Mouse (Mus musculus): ENCODE measurements around the gene Wnt1.

Wnt1 gene

DNA sequence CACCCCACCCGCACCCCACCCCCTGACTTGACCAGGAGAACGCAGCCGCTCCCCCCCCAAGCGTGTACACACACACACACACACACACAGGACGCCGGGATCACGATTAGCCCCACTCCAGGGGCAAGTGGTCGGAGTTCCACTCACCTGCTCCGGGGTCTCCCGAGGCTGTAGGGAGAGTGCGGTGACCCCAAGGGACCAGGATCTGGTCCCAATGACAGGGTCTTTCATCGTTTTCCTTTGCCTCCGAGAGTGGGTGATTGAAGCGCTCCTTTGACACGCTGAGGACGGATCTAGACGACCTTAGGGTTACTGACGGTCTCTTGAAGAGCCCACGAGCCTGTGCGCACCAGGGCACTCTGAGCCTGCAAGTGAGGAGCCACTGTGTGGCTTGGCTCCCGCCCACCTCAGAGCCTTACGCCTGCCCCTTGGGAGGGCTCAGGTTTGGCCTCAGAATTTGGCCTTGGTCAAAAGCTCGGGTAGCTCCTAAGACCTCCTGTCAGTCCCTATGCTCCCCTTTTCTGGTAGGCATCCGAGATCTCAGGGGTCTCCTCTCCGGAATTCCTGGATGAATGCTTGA, 11.4 kb upstream of the Wnt1 start:
- DNase-seq = no peak

DNA sequence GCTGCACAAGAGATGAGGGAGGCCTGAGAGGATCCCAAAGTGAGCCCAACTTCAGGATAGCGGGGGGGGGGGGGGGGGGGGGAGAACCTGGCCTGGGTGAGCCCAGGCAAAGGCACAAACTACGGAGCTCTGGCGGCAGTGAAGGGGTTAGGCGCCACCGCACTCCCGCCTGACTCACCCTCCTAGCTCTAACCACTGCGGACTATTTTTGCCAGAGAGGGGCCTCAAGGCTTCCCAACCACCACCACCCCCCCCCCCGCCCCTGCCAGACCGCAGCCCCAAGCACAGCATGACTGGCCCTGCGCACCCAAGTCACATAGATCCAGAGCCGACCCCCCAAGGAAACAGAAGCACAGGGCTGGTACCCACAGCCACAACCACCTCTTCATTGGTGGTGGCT, 10.9 kb upstream of the Wnt1 start:
- DNase-seq = no peak

DNA sequence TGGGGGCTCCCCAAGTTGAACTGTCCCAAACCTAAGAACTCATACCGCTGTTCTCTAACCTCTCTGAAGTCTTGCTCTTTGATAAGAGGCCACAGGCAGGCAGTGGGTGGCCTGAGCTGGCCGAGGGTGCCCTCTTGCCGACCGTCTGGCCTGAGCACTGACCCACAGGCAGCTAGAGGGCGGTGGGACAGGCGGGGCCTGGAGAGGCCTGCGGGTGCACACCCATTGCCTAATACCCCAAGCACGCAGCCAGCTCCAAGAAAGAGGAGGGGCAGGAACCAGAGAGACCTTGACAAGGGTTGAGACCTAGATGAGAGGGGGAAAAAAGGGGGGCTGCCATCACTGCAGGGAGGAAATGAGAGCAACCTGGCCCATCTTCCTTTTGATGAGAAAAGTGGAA, 9.6 kb upstream of the Wnt1 start:
- DNase-seq = peak; percentile 96

DNA sequence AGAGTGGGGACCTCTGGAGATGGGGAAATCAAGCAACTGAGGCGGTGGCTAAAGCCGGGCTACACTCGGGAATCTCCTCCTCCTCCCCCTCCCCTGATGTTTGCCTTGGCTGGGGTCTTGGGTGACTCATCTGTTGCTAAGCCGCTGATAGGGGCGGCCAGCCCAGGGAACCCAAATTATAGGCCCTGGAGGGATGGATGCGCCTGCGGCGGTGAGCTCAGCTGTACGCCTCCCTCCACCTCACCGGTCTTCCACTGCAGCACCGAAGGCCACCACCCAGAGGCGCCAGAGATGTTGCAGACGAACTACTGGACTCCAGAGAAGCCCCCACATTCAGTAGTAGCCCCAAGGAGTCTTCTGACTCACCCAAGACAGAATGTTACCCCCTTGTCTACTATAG, 9.1 kb upstream of the Wnt1 start:
- DNase-seq = peak; percentile 96

DNA sequence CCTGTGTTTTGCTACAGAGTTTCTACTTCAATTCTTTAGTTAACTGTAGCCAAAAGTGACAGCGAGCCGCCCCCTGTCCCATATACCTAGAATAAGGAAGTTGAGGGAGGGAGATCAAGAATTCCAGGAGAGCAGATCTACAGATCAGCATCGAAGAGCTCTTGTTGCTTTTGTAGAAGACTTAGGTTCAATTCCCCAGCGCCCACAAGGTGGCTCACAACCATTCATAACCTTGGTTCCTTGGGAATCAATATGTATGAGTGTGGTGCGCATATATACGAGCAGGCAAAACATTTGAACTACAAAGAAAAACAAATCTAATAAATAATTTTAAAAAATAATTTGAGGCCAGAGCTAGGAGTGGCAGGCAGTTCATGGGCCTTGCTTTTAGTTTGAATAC, 8.5 kb upstream of the Wnt1 start:
- no peak for DNase-seq

DNA sequence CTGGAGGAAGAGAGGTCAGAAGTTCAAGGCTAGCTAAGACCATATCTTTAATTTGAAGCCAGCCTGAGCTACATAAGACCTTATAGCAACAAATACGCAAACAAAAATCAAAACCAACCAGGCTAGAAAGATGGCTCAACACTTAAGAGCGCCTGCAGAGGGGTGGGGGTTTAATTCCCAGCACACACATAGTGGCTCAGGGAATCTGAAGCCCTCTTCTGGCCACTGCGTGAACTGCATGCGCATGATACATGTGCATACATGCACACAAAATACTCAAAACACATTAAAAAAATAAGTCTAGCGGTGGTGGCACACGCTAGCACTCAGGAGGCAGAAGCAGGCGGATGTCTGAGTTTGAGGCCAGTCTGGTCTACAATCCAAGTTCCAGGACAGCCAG, 3.9 kb upstream of the Wnt1 start:
- no peak for DNase-seq

DNA sequence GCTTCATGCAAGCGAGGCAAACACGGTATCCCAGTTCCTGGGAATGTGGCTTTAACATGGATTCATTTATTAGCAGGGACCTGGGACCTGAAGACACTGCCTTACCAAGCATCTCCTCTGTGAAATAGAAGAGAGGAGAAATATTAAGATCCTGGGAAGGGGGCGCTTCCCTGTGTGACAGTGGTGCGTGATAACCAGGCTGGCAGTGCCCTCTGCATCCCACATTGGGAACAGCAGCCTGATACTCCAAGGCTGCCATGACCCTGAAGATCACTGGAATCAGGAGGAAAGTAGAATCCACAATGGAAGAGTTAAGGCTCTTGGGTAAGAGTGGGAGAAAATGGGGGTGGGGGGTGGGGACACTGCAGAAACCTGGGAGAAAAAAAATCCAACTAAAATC, 1.7 kb upstream of the Wnt1 start:
- DNase-seq = no peak

DNA sequence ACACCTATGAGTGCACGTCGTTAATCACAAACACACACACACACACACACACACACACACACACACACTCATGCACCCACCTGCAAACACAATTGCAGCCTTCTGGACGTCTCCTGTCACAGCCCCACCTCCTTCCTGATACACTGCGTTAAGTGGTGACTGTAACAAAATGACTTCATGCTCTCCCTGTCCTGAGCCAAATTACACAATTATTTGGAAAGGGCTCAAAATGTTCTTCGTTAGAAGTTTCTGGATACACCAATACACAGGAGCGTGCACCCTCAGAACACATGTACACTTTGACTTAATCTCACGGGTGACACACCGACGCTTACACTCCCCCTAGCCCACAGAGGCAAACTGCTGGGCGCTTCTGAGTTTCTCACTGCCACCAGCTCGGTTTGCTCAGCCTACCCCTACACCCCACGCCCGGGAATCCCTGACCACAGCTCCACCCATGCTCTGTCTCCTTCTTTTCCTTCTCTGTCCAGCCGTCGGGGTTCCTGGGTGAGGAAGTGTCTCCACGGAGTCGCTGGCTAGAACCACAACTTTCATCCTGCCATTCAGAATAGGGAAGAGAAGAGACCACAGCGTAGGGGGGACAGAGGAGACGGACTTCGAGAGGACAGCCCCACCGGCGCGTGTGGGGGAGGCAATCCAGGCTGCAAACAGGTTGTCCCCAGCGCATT, 541 bp upstream of the Wnt1 start:
- DNase-seq = no peak

DNA sequence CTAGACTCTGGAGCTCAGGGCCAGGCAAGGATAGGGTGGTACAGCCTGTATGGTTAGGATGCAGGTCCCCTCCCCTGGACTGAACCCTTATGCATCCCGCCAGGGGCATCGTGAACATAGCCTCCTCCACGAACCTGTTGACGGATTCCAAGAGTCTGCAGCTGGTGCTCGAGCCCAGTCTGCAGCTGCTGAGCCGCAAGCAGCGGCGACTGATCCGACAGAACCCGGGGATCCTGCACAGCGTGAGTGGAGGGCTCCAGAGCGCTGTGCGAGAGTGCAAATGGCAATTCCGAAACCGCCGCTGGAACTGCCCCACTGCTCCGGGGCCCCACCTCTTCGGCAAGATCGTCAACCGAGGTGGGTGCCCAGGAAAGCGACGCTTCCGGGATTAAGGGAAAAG, 1.1 kb downstream of the Wnt1 start:
- no peak for DNase-seq

DNA sequence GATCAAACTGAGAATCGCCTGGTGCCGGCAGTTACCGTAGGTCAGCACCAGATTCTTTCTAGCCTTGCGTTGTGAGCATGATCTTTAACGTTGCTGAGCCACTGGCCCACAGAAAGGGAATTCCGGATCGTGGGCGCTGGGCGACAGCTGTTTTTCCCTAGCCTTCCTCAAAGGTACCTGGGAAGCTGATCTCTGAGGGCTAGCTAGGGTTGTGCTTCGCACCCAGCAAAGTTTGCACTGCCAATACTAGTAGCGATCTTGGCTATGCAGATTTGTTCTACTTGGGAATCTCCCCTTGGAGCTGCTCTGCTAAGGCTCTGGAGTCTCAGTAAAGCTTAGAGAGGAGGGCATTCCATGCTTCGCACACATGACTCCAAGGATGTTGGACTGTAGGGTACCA, 1.6 kb downstream of the Wnt1 start:
- no peak for DNase-seq

DNA sequence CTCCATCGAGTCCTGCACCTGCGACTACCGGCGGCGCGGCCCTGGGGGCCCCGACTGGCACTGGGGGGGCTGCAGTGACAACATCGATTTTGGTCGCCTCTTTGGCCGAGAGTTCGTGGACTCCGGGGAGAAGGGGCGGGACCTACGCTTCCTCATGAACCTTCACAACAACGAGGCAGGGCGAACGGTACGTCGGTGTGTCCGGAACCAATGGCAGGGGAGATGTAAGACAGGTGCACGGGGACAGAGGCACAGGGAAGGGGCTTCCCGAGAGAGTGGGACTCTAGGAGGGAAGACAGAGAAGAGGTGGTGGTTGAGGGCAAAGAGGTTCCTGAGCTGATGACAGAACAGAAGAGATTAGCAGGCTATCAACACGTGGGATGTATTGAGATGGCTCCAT, 2.1 kb downstream of the Wnt1 start:
- no peak for DNase-seq

DNA sequence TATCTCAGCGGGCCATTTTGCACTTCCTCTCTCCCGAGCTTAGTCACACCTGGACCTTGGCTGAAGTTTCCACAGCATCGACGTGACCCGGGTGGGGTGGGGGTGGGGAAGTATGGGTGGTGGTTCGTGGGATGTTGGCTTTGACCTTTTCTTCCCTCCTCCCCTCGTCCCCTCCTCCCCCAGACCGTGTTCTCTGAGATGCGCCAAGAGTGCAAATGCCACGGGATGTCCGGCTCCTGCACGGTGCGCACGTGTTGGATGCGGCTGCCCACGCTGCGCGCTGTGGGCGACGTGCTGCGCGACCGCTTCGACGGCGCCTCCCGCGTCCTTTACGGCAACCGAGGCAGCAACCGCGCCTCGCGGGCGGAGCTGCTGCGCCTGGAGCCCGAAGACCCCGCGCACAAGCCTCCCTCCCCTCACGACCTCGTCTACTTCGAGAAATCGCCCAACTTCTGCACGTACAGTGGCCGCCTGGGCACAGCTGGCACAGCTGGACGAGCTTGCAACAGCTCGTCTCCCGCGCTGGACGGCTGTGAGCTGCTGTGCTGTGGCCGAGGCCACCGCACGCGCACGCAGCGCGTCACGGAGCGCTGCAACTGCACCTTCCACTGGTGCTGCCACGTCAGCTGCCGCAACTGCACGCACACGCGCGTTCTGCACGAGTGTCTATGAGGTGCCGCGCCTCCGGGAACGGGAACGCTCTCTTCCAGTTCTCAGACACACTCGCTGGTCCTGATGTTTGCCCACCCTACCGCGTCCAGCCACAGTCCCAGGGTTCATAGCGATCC, 2.8 kb downstream of the Wnt1 start:
- no peak for DNase-seq

DNA sequence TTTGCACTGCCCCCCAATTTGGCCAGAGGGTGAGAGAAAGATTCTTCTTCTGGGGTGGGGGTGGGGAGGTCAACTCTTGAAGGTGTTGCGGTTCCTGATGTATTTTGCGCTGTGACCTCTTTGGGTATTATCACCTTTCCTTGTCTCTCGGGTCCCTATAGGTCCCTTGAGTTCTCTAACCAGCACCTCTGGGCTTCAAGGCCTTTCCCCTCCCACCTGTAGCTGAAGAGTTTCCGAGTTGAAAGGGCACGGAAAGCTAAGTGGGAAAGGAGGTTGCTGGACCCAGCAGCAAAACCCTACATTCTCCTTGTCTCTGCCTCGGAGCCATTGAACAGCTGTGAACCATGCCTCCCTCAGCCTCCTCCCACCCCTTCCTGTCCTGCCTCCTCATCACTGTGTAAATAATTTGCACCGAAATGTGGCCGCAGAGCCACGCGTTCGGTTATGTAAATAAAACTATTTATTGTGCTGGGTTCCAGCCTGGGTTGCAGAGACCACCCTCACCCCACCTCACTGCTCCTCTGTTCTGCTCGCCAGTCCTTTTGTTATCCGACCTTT, 3.6 kb downstream of the Wnt1 start:
- no peak for DNase-seq

DNA sequence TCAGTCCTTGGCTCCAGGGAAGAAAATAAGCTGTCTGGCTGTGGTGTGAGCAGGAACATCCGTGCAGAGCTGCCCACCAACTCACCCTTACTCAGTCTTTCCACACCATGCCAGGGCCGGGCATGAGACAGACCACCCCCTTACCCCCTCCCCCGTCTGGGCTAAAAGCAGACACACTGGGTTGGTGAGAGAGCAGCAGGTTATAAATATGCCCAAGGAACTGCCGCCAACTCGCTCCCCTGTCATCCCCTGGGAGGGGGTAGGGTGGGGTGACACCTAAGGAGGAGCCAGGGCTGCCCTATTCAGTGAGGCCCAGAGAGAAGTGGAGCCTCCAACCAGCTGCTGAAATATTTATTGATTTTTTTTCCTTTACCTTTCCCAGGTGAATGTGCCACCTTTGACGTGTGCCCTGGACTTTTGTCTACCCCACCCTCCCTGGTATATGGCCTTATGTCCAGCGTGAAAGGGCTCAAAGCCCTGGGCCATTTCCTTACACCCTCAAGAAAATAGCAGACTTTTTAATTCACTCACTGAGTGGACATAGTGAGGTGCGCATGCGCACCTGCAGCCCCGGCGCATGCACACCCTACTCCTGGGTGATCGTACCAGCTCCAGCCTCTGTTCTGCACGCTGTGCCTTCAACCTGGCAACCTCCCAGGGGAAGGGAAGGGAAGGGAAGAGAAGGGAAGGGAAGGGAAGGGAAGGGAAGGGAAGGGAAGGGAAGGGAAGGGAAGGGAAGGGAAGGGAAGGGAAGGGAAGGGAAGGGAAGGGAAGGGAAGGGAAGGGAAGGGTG, 7.3 kb downstream of the Wnt1 start:
- DNase-seq = peak; percentile 94

DNA sequence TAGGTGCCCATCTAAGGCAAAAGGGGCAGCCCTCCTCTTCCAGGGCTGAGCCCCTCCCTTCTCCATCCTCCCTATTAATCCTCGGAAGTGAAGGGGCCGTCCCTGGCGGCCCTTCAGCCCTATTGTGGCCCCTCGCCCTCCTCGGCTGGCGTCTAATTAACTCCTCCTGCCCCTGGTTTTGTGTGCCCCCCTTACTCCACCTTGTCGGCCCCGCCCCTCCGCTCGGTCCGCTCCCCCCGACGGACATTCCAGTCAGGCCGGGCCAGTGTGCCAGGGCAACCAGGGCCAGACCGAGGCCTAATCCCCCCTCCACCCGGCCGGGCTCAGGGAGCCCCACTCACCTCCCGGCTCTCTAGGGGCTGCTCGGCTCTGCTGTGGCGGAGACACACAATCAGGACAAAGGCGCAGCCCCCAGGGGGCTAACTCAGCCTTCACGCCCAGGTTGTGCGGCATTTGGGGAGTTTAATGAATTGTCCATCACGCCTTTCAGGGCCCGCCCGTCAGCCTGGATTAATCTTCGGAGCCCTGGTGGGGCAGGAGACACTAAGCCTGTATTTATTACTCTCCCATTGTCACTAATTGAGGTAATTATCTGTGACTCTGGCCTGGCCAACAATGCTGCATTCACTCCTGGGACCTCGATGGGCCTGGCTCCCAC, 8.3 kb downstream of the Wnt1 start:
- peak; percentile 83 for DNase-seq

DNA sequence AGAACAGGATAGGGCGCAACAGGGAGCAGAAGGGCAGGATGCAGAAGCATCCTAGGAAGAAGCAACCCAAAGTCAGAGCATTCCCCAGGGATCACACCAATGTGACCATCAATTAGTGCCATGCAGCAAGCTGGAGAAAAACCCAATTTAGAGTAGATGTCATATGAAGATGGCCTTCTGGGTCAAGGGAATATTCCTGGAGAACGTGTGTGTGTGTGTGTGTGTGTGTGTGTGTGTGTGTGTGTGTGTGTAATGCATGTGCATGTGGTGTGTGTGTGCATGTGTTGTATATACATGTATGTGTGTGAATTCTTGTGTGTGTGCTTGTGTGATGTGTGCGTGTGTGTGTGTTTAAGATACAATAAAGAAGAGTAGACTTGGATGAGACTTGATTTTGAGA, 9.2 kb downstream of the Wnt1 start:
- DNase-seq = no peak

DNA sequence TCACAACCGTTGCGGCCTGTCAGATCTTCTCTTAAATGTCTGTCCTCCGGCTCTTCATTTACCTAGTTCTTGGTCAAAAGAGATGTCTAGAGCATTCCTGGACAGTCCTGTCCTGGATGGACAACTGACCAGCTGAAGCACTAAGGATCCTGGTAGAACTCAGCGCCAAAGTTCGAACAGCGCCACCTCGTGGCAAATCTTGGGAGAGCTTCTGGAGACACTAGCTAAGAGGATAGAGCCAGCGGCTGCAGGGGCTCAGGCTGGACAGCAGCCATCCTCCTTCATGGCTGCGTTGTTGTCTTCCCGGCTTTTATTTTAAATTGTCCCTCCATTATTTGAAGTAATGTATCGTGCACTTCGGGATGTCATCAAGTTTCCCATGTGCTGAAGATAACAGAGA, 9.7 kb downstream of the Wnt1 start:
- DNase-seq = peak; percentile 94

DNA sequence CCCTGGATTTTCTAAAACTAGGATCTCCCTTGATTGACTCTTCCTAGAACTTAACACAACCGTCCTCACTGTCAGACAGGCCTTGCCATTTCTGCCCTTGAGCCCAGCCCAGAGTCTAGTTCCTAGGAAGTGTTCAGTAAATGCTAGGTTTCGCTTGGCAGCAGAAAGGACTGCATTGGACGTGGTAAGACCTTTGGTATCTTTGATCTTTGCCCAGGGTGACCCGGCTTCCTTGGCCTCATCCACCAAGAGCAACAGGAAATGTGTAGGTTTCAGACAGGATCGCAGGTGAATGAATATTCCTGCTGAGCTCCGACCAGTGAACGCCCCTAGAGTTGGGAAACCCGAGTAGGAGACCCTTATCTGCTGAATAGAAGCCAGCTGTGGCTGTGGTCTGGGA, 13.3 kb downstream of the Wnt1 start:
- no peak for DNase-seq

DNA sequence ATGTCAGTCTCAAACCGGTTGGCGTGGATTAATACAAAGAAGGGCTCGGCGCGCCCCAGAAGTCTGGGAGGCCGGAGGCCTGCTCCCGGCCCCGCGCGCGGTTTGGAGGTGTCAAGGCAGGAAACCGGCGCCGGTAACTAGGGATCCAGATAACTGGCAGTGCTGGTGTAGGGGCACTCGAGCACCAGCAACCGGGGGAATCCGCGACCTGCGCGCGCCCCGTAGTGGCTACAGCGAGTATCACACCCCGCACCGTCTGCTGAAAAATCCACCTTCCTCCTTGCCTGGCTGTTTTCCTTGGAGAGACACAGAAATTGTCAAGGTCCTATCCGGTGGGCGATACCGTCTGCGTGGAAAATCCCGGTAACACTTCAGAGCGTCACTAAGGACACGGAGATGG, 14.4 kb downstream of the Wnt1 start:
- peak; percentile 96 for DNase-seq

DNA sequence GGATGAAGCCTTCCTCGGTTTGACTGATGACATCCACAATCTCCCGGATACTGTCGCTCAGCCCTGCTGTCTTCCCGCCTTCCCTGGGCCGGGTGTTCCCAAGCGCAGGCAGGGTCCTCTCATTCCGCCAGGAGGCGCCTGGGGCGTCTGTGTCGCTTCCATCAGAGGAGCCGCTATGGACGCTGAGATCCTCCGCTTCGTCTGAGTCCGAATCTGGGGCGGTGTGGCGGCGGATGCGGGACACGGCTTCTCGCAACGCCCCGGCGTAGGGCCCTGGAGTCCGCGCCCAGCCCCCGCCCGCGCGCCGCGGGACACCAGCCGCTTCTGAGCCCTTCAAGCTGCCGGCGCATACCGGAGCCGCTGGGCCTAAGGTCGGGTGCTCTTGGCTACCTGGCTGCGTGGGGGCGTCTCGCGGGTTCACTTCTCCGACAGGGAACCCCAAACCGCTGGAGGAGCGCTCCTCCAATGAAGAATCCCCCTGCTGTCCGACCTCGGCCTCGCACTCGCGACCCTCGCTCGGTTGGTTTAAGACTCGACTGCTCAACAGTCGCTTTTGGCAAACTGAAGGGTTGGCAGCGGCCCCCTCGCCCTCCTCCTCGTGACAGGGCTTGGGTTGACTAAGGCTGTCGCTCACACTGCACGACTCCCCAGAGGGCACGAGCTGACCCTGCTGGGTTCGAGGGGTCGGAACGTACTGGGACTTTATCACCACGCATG, 15.8 kb downstream of the Wnt1 start:
- peak; percentile 97 for DNase-seq

DNA sequence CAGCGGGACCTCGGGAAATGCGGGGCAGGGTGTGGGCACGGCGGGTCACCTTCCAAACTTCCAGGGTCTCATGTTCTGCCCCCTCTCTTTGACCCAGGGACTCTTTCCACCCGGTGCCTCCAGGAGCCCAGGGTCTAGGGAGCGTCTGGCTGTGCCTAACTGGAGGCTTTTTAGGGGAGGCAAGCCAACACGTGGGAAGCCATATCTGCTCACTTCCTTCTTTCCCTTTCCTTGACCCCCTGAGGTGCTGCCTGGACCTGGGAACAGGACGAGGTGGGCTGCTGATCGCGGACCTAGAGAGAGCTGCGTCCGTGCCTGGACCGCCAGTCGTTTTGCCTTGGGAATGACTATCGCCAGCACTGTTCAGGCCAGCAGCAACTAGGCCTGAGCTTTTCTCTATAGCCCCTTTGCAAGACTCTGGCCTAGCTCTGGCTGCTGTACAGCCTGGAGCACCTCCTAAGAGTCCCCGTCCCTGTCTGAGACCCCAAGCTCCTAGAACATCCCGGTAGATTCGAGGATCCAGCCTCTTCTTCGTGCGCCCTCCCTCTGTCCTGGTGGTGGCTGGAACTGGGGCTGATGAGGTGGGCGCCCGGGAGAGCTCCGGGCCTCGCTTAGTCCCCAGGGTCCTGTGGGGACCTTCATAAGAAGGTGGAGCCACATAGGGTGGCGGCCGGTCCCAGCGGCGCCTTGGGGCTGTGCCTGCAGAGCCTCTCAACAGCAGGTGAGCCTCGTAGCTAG, 16.6 kb downstream of the Wnt1 start:
- DNase-seq = no peak
